Mouse (Mus musculus): ENCODE results near the gene Dgki. TPM values are rescaled to one million over a fixed set of nuclear protein-coding genes. Genes with fewer than 3 reads are reported as not detected.

Gene Dgki
- polyA plus RNA-seq, 1 experiment, result not detected

- no peak for TF ChIP-seq GATA1 (IDR thresholded peaks at IDR 0.05; ENCODE audit: low read length)
Observed at GRCm38 (mm10) chr6:36877399-36877798, 422.6 kb downstream of the Dgki start.

- no peak for TF ChIP-seq GATA1 (IDR thresholded peaks at IDR 0.05; ENCODE audit: low read length)
Observed at GRCm38 (mm10) chr6:36876426-36876825, 423.6 kb downstream of the Dgki start.

- no peak for TF ChIP-seq GATA1 (IDR thresholded peaks at IDR 0.05; ENCODE audit: low read length)
Observed at GRCm38 (mm10) chr6:36875926-36876325, 424.1 kb downstream of the Dgki start.

- TF ChIP-seq GATA1 (IDR thresholded peaks at IDR 0.05; ENCODE audit: low read length), result no peak
Observed at GRCm38 (mm10) chr6:36872876-36873275, 427.1 kb downstream of the Dgki start.

- TF ChIP-seq GATA1 (IDR thresholded peaks at IDR 0.05; ENCODE audit: low read length), result no peak
Observed at GRCm38 (mm10) chr6:36868217-36868616, 431.8 kb downstream of the Dgki start.

- no peak for TF ChIP-seq GATA1 (IDR thresholded peaks at IDR 0.05; ENCODE audit: low read length)
Observed at GRCm38 (mm10) chr6:36858258-36859041, 441.5 kb downstream of the Dgki start.

- TF ChIP-seq GATA1 (IDR thresholded peaks at IDR 0.05; ENCODE audit: low read length), result no peak
Observed at GRCm38 (mm10) chr6:36857627-36858257, 442.2 kb downstream of the Dgki start.

- TF ChIP-seq GATA1 (IDR thresholded peaks at IDR 0.05; ENCODE audit: low read length), result no peak
Observed at GRCm38 (mm10) chr6:36850422-36851129, 449.4 kb downstream of the Dgki start.

GRCm38 (mm10) chr6:36845288-36845687 lies 454.7 kb downstream of the Dgki start:
- no peak for TF ChIP-seq GATA1 (IDR thresholded peaks at IDR 0.05; ENCODE audit: low read length)

GRCm38 (mm10) chr6:36844258-36844657 lies 455.7 kb downstream of the Dgki start:
- no peak for TF ChIP-seq GATA1 (IDR thresholded peaks at IDR 0.05; ENCODE audit: low read length)

- no peak for TF ChIP-seq GATA1 (IDR thresholded peaks at IDR 0.05; ENCODE audit: low read length)
Observed at GRCm38 (mm10) chr6:36843031-36843488, 456.9 kb downstream of the Dgki start.

GRCm38 (mm10) chr6:36842101-36842922 lies 457.7 kb downstream of the Dgki start:
- TF ChIP-seq GATA1 (IDR thresholded peaks at IDR 0.05; ENCODE audit: low read length), result no peak

- no peak for TF ChIP-seq GATA1 (IDR thresholded peaks at IDR 0.05; ENCODE audit: low read length)
Observed at GRCm38 (mm10) chr6:36841701-36842100, 458.3 kb downstream of the Dgki start.

GRCm38 (mm10) chr6:36841174-36841573 lies 458.8 kb downstream of the Dgki start:
- no peak for TF ChIP-seq GATA1 (IDR thresholded peaks at IDR 0.05; ENCODE audit: low read length)

GRCm38 (mm10) chr6:36838747-36839146 lies 461.2 kb downstream of the Dgki start:
- no peak for TF ChIP-seq GATA1 (IDR thresholded peaks at IDR 0.05; ENCODE audit: low read length)

Measured in G1E-ER4 (cell line).